9 mouse cellular contexts compared by ENCODE assay signal in the genomic region with DNA sequence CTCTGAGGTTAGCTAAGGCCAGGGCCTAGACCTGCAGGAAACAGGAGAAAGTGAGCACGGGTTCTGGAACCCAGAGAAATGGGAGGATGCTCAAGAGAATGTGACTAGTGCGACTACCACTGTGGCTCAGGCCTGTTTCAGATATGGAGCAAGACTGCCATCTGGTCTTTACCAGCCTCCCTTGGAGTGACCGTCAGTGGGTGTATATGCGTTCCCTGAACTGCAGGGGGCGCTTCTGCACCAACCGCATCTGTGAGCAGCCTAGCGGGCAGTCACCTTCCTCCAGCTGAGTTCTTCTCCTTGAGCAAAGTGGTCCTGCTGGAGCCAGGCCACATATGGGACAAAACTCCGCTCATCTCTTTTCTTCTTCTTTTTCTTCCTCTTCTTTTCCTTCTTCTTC. TPM values are rescaled to one million over a fixed set of nuclear protein-coding genes. Genes with fewer than 3 reads are reported as not detected.
DNase-seq lines count a peak whose midpoint lies in the region; ATAC-seq and TF ChIP-seq lines count a peak whose summit lies in the region.
"Had no signal": no experiment of that assay in that cellular context is flagged by ENCODE, and none has a peak within 500 bp of the region (broad histone marks: within the 10 kb centered on the region; RNA-seq: fewer than 3 reads in every experiment).

No protein-coding gene starts in this region.

- no peaks in the 10 kb centered on the region; the same call in 1 of the 2 replicates for H3K27me3 ChIP-seq in E14TG2a.4 (ENCODE audit: insufficient read depth, low read length)
- no peaks in the 10 kb centered on the region for H3K27me3 ChIP-seq in lung, embryonic 14.5 days (ENCODE audit: insufficient read depth, low read length)
- no peaks in the 10 kb centered on the region for H3K27me3 ChIP-seq in hindbrain, embryonic 10.5 days (ENCODE audit: insufficient read depth, poor library complexity, severe bottlenecking)

- peak; percentile 95 for TF ChIP-seq CTCF in E14TG2a.4 (conservative IDR thresholded peaks at IDR 0.05; ENCODE audit: low read length)
- TF ChIP-seq CTCF in bone marrow macrophage, adult 2 months (IDR thresholded peaks at IDR 0.05; ENCODE audit: low read depth, low read length) = peak; percentile 35; the same call in 1 of the 2 replicates
- peak; percentile 72 for TF ChIP-seq CTCF in lung, embryonic 14.5 days (IDR thresholded peaks at IDR 0.05; ENCODE audit: low read depth)

- TF ChIP-seq POLR2A in bone marrow macrophage, adult 2 months (IDR thresholded peaks at IDR 0.05; ENCODE audit: borderline replicate concordance, low read depth, low read length) = no peak

- no peaks in the 10 kb centered on the region for H3K36me3 ChIP-seq in E14TG2a.4 (ENCODE audit: insufficient read depth, low read length)
- H3K36me3 ChIP-seq in lung, embryonic 14.5 days (ENCODE audit: insufficient read depth) = no peaks in the 10 kb centered on the region
- H3K36me3 ChIP-seq in hindbrain, embryonic 10.5 days = no peaks in the 10 kb centered on the region

- DNase-seq in heart, postnatal 4 days = peak; percentile 40
- no peak for DNase-seq in heart, adult 18-20 months
- DNase-seq in lung, embryonic 14.5 days = peak; percentile 60
- no peak for DNase-seq in Muller cell, postnatal 12 days (ENCODE audit: inconsistent ontology term)
- no peak for DNase-seq in urinary bladder, postnatal 4 days (ENCODE audit: low spot score in 2 of 2)
- no peak for DNase-seq in hindbrain, embryonic 10.5 days (ENCODE audit: low spot score)
- DNase-seq: right cerebral cortex, postnatal 4 days had no signal

- ATAC-seq in lung, embryonic 14.5 days (ENCODE audit: insufficient read depth) = 0 out of 2 replicates have a peak, but pooled peaks have one; percentile 8

- H3K9me3 ChIP-seq in E14TG2a.4 (ENCODE audit: low read length) = no peaks in the 10 kb centered on the region
- no peaks in the 10 kb centered on the region for H3K9me3 ChIP-seq in lung, embryonic 14.5 days (ENCODE audit: low read depth, low read length)
- no peaks in the 10 kb centered on the region for H3K9me3 ChIP-seq in hindbrain, embryonic 10.5 days

- no peak overlapping the region for H3K4me3 ChIP-seq in E14TG2a.4 (replicated peaks; ENCODE audit: low read length)
- no peak overlapping the region for H3K4me3 ChIP-seq in bone marrow macrophage, adult 2 months (ENCODE audit: insufficient read depth, low read length)
- H3K4me3 ChIP-seq in lung, embryonic 14.5 days (ENCODE audit: low read depth, low read length) = no peak overlapping the region
- no peak overlapping the region for H3K4me3 ChIP-seq in hindbrain, embryonic 10.5 days

- H3K9ac ChIP-seq in lung, embryonic 14.5 days = no peak overlapping the region

- H3K4me1 ChIP-seq in E14TG2a.4 (replicated peaks; ENCODE audit: low read depth, low read length) = peaks cover 75% of the 10 kb centered on the region
- peaks cover 15% of the 10 kb centered on the region for H3K4me1 ChIP-seq in bone marrow macrophage, adult 2 months (ENCODE audit: control insufficient read depth, insufficient read depth, low read length)
- no peaks in the 10 kb centered on the region for H3K4me1 ChIP-seq in lung, embryonic 14.5 days (ENCODE audit: insufficient read depth)
- 0 out of 2 replicates have a peak, but pooled peaks cover 3% of the 10 kb centered on the region for H3K4me1 ChIP-seq in hindbrain, embryonic 10.5 days (replicated peaks)

- no peak overlapping the region for H3K27ac ChIP-seq in bone marrow macrophage, adult 2 months (ENCODE audit: insufficient read depth, low read depth, low read length)
- no peak overlapping the region for H3K27ac ChIP-seq in lung, embryonic 14.5 days (ENCODE audit: low read depth)
- H3K27ac ChIP-seq in hindbrain, embryonic 10.5 days = no peak overlapping the region

- WGBS in lung, embryonic 14.5 days = 29% methylated on average over 8 of the region's 8 CpGs
- 32% methylated on average over 8 of the region's 8 CpGs for WGBS in hindbrain, embryonic 10.5 days

- H3K4me2 ChIP-seq in lung, embryonic 14.5 days = no peak overlapping the region

RNA-seq across cellular contexts. Expression of gene Lefty1, which starts 15.1 kb away (rescaled TPM):
- under 1 TPM; 0.48 to 0.79 TPM for total RNA-seq in heart, postnatal 4 days (2021)
- under 1 TPM; 0.28 to 0.84 TPM for total RNA-seq in heart, adult 18-20 months (2021)
- not detected in 2 replicates for polyA plus RNA-seq in bone marrow macrophage, adult 2 months (2012; ENCODE audit: insufficient read depth, insufficient read length, missing spikeins)
- 1.1 TPM in 2 replicates for polyA plus RNA-seq in lung, embryonic 14.5 days (2014; fragmentation: Nextera tagmentation; extraction: Ambion mirVana)
- 0.71 and 0.78 TPM in 2 replicates for polyA plus RNA-seq in hindbrain, embryonic 10.5 days (2016; fragmentation: Nextera tagmentation; extraction: Ambion mirVana)

RNA-seq across cellular contexts. Expression of gene Pycr2, which starts 15.6 kb away (rescaled TPM):
- total RNA-seq in heart, postnatal 4 days (2021) = 10 to 100 TPM; 16.1 to 18.8 TPM
- total RNA-seq in heart, adult 18-20 months (2021) = 10 to 100 TPM; 12.2 to 12.4 TPM
- polyA plus RNA-seq in bone marrow macrophage, adult 2 months (2012; ENCODE audit: insufficient read depth, insufficient read length, missing spikeins) = 19.2 and 20.9 TPM in 2 replicates
- polyA plus RNA-seq in lung, embryonic 14.5 days (2014; fragmentation: Nextera tagmentation; extraction: Ambion mirVana) = 83.7 and 92.5 TPM in 2 replicates
- 125 and 138 TPM in 2 replicates for polyA plus RNA-seq in hindbrain, embryonic 10.5 days (2016; fragmentation: Nextera tagmentation; extraction: Ambion mirVana)

RNA-seq across cellular contexts. Expression of gene Tmem63a, which starts 22.5 kb away (rescaled TPM):
- total RNA-seq in heart, postnatal 4 days (2021) = 10 to 100 TPM; 17.7 to 18.0 TPM
- 10 to 100 TPM; 15.0 to 15.9 TPM for total RNA-seq in heart, adult 18-20 months (2021)
- polyA plus RNA-seq in bone marrow macrophage, adult 2 months (2012; ENCODE audit: insufficient read depth, insufficient read length, missing spikeins) = 23.4 and 23.9 TPM in 2 replicates
- 10.4 and 10.9 TPM in 2 replicates for polyA plus RNA-seq in lung, embryonic 14.5 days (2014; fragmentation: Nextera tagmentation; extraction: Ambion mirVana)
- polyA plus RNA-seq in hindbrain, embryonic 10.5 days (2016; fragmentation: Nextera tagmentation; extraction: Ambion mirVana) = 3.0 and 3.4 TPM in 2 replicates

RNA-seq across cellular contexts. Expression of gene Lefty2, which starts 26.8 kb away (rescaled TPM):
- not detected for total RNA-seq in heart, postnatal 4 days (2021)
- not detected for total RNA-seq in heart, adult 18-20 months (2021)
- polyA plus RNA-seq in bone marrow macrophage, adult 2 months (2012; ENCODE audit: insufficient read depth, insufficient read length, missing spikeins) = not detected in 2 replicates
- polyA plus RNA-seq in lung, embryonic 14.5 days (2014; fragmentation: Nextera tagmentation; extraction: Ambion mirVana) = 0.08 TPM in 1 of 2 replicates, not detected in the other
- polyA plus RNA-seq in hindbrain, embryonic 10.5 days (2016; fragmentation: Nextera tagmentation; extraction: Ambion mirVana) = 0.13 TPM in 1 of 2 replicates, not detected in the other

Comparison
In these comparisons a context has a peak if more than half of its experiments do, and no peak if none do; other contexts are left out.
1. DNase-seq: peak in heart, postnatal 4 days (single experiment) and lung, embryonic 14.5 days (single experiment); none in heart, adult 18-20 months (0 of 2), Muller cell, postnatal 12 days (single experiment), urinary bladder, postnatal 4 days (0 of 2) and hindbrain, embryonic 10.5 days (single experiment).
2. CTCF ChIP-seq: peak in every context shown above with its lines; median percentile 95 in E14TG2a.4; 72 in lung, embryonic 14.5 days; 35 in bone marrow macrophage, adult 2 months.